Mouse (Mus musculus): ENCODE measurements around the gene Cpne4.
A peak's percentile ranks its signal among the peaks of the same experiment; 100 is the strongest.

The Cpne4 gene

GRCm38 (mm10) chr9:104546986-104547385 is at the start of gene Cpne4:
Cpne4 (plus strand) TSS chr9:104547286.
- no peak for DNase-seq (ENCODE audit: low spot score in 2 of 2)

DNA sequence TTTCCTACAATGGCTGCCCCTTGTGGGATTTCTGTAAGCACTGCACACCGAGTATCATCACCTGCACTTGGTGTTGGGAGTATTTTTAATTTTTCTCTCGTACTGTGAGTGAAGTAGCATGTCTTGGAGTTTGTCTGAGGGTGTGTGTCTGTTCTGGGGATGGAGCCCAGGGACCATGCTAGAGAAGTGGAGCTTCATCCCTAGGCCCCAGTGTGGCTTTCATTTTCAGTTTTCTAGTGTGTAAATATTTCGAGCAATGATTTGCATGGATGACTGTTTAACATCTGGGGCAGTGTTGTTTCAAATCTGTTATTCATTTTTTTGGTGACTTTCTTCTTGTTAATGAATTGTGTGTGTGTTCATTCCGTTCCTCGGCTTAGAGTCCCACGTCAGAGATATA is 31.9 kb upstream of the Cpne4 start:
- no peak for DNase-seq (ENCODE audit: low spot score in 2 of 2)

DNA sequence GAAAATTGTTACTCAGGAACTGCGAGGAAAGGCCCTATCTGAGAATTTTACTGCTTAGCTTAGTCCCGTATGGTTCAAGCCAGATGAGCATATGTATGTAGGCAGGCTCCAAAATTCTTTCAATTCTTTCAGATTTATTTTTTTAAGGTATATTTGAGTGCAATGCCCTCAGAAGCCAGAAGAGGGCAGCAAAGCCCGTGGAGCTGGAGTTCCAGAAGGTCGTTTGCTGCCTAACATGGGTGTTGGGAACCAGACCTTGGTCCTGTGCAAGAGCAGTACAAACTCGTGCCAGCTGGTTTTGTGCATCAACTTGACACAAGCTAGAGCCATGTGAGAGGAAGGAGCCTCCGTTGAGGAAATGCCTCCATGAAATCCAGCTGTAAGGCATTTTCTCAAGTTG is 11.6 kb upstream of the Cpne4 start:
- DNase-seq (ENCODE audit: low spot score in 2 of 2) = peak in 1 of 2 experiments; percentile 1

DNA sequence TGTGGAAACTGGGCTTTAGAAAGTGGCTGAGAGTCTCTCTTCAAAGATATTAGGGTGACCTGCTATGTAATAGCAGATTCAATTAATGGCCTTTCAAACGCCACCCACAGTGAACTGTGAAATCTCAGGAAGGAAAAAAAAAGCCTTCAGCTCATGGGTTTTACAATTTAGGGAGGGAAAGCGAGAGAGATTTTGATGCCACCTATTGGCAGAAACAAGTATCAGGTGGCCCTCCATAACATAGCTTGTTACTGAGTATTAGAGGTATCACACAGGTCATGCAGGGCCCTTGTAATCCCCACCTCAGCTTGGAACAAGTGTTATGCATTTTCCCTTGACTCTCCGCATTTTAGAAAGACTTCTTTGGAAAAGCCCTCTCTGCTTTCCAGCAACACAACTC is 18.7 kb downstream of the Cpne4 start:
- DNase-seq (ENCODE audit: low spot score in 2 of 2) = no peak

- DNase-seq (ENCODE audit: low spot score in 2 of 2) = no peak
Measured at GRCm38 (mm10) chr9:104566468-104566867, 19.4 kb downstream of the Cpne4 start.

DNA sequence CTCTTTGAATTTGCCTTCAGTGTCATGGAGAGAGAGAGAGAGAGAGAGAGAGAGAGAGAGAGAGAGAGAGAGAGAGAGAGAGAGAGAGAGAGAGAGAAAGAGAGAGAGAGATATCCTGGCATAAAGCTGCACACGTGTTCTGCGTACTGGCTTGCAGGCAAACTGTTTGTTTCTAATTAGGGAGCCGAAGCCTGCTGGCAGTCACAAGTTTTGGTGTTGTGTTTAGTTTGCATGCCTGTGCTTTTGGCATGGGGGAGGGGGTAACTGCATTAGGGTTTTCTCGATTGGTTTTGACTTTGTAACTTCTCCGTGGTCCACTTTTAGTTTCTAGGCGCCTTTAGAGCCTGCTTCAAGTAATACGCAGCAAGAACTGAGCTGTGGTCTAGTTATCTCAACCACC is 20.0 kb downstream of the Cpne4 start:
- no peak for DNase-seq (ENCODE audit: low spot score in 2 of 2)

DNA sequence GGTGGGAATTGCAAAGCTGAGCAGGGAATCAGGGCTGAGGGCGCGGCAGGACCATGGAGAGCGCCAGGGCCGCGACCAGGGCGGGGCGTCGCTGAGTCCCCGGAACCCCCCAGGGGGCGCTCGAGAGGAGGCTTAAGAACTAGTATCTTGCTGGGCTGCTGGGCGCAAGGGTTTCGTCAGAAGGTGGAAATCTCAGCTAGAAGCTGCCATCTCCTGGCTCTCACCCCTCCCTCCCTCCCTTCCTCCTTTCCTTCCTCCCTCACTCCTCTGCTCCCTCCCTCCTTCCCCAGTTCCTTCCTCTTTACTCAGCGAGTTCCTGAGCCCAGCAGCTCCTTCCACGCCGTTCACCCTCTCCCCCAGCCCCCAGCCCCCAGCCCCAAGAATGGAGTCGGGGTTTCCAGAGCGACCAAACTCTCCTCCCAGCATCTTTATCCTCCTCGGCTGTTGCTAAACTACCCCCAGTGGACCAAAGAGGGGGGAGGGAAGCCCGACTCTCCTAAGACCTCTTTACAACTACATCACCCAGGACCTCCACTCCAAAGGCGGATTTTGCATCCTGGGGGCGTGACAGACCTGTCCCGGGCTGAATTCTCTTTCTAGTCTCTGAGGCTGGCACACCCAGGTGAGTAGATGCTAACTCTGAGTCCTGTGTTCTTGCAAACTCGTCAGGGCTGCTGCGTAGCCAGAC is 22.5 kb downstream of the Cpne4 start:
- peak; percentile 64 to 79 for DNase-seq (ENCODE audit: low spot score in 2 of 2)

DNA sequence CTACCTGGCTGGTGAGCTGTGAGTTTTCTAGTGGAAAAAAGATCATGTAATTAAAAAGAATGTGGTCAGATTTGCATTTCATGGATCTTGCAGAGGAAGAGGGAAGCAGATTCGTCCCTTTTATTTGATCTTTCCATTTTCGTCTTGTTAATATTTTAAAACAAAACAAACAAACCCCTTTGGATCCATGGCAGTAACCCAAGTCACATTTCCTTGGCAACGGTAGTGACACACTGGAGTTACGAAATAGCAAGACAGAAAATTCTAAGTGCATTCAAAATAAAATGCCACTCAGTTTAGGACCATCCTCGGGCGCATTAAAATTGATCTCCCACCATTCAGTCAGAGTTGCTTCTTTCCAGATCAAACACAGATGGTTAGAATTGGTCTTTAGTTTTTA is 25.8 kb downstream of the Cpne4 start:
- no peak for DNase-seq (ENCODE audit: low spot score in 2 of 2)

DNA sequence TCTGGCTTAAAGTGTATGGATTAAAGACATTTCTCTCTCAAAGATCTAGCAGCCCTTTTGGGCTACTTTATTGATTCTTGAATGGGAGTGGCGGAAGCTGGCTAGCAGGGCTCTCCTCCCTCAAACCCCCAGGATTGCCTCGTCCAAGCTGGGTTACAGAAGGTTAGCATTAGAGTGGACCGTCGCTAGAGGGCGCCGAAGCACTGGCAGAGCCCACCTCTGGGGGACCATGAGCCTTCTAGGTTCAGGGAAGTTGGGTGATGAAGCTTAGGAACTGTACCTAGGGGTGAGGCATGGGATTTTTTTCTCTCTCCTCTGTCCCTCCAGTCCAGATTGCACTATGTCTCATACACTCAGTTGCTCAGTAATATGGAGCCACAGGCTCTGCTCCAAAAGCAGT is 27.4 kb downstream of the Cpne4 start:
- peak; percentile 56 to 80 for DNase-seq (ENCODE audit: low spot score in 2 of 2)

DNA sequence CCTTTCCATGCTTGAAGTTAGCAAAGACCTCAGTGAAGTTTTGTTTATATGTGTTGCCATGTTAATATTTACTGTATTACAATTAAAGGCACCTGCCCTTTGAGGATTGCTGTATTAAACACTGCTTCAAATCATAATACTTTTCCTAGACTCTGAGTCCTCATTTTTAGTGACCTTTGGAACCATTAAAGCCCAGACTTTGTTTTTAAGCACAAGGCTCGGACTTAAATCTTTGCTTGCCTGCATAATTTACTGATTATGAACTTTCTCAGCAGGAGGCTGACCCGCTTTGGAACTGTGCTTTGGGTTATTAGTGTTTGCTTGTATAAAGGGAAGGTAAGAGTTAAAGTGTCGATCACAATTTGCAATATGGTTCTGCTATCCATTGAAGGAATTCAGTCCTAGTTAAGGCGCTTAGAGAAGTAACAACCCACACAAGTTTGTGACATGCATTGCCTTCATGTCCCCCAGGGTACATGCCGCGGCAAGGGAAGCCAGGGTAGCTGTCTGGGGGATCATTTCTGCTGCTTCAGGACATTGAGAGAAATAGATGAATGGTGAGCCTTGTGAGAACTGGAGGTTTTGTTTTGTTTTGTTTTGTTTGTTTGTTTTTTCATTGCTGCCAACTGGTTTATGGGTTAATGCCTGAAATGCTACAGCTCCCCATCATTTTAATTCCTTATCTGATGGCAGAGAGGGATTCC is 35.0 kb downstream of the Cpne4 start:
- no peak for DNase-seq (ENCODE audit: low spot score in 2 of 2)

GRCm38 (mm10) chr9:104582675-104583074 is 35.6 kb downstream of the Cpne4 start:
- no peak for DNase-seq (ENCODE audit: low spot score in 2 of 2)

GRCm38 (mm10) chr9:104594550-104594949 is 47.5 kb downstream of the Cpne4 start:
- DNase-seq (ENCODE audit: low spot score in 2 of 2) = peak in 1 of 2 experiments; percentile 45

DNA sequence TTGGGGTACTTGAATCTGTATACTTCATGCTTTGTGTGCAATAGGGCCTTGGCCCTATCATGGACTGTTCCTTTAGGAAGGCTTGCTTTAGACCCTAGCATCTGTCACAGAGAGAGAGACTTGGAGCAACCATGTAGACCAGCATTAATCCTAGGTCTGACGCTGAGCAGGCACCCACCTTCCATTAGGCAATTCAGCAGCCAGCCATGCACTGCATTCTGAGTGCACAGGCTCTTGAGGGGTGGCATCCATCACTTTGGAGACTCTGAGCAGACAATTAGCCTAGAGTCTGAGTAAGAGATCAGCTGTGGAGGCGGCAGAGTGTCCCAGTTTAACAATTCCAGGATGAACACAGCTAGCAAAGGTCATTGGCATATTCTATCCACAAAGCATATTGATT is 47.9 kb downstream of the Cpne4 start:
- DNase-seq (ENCODE audit: low spot score in 2 of 2) = no peak

DNA sequence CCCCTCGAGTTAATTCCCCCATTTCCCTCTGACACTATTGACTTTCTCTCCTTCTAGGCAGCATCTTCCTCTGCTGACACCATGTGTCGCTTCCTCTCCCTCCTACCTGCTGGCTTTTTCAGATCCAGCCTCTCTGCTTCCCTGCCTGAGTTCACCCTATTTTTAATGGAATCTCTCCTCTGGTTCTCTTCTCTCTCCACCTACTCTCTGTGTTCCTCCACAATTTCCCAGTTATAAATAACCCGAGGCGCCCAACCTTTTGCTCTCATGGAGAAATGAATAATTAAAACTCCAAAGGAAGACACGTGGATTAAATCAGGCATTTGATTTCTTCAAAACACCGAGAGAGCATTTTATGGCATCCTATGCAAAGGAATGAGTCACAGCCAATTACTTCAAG is 65.4 kb downstream of the Cpne4 start:
- DNase-seq (ENCODE audit: low spot score in 2 of 2) = no peak

DNA sequence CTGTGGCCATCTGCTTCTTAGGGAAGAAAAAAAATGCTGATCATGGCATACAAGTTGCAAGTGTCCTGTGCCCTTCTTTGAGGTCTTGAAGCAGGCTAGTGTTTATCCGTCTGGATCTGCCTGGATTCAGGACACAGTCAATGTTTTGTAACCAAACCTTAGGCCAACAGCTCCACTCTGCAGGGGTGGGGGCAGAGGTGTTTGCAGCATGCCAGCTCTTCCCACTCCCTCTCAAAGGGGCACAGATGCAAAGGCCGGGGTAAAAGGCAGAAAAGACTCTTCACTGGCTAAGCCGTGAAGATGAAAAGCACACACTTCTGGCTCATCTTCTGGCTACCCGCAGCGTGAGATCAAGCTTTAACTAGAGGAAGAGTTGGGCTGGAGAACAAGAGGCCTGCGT is 69.6 kb downstream of the Cpne4 start:
- no peak for DNase-seq (ENCODE audit: low spot score in 2 of 2)

DNA sequence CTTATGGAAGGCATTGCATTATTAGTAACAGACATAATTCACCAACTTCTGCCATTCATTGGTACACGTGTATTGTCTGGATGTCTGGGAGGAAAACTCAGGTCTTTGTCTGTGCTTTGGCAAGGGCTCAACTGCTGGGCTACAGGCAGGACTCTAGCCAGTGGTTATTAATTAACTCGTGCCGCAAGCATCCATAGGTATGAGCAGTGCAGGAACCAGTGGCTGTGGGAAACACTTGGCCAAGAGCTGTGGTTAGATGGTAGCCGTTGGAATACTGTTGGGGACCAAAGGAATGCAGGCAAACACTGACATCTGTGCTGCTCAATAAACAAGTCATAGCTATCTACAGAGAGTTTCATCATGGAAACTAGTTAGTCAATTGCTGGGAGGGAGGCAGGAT is 76.5 kb downstream of the Cpne4 start:
- DNase-seq (ENCODE audit: low spot score in 2 of 2) = no peak

DNA sequence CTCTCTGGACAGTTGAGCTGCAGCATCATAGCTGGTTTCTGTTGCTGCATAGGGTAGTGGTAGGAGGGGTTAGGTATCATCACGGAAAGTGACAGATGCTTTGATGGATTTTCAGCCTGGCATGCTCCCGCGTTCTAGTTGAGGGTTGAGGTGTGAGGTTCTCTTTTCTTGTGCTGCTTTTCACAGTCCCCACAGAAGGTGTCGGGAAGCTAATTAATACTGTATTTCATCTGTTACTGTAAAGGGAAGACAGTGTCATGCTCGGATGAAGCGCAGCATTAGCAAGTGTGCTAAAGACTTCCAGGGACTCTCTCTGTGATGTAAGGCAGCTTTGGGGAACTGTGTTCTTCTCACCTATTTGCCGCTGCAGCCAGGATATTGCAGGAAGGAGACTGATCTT is 80.7 kb downstream of the Cpne4 start:
- DNase-seq (ENCODE audit: low spot score in 2 of 2) = no peak

GRCm38 (mm10) chr9:104629282-104629681 is 82.2 kb downstream of the Cpne4 start:
- DNase-seq (ENCODE audit: low spot score in 2 of 2) = no peak

DNA sequence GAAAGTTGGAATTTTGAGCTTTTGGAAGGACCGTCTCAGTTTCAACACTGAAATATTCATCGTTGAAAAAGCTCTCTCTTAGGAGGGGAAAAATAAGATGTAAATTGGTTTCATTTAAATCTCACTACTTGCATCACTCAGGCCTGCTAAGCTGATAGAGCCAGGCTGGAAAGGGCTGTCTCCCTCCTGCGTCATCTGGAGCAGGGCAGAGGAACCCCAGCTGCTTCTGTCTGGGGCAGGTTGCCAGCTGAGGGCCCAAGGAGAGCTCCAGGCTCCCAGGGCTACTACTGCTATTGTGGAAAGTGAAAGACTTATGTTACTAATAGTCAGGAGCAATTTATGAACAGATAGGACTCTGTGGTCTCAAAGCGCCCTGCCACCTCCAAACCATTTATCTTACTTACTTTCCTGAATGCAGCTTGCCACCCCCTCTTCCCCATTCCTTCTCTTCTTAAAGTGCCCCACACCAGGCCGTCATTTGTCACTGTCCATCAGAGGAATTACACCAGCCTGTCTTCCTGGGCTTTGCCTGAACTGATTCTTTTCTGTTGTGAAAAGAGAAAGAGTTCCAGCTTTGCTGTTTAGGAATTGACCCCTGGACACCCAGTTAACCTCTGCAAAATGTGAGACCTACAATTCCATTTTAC is 99.4 kb downstream of the Cpne4 start:
- peak in 1 of 2 experiments; percentile 4 for DNase-seq (ENCODE audit: low spot score in 2 of 2)

GRCm38 (mm10) chr9:104652691-104653261 is 105.7 kb downstream of the Cpne4 start:
- no peak for DNase-seq (ENCODE audit: low spot score in 2 of 2)

GRCm38 (mm10) chr9:104659758-104660157 is 112.7 kb downstream of the Cpne4 start:
- no peak for DNase-seq (ENCODE audit: low spot score in 2 of 2)

DNA sequence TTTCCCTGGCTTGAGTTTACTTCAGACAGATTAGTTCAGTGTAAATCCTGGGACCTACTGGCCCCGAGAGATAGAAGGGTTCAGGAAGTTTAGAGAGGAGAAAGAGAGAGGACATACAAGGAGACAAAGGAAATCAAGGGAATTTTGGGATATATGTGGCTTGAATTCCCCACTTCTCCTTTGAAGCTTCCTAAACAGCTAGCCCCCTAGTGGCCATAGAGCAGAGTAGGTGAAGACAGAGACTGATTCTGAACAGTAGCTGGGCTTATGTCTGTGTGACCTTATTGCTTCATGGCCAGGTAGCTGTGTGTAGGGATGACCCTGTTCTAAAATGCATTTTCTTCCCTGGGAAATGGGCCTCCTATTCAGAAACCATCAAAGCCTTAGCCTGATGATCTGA is 129.6 kb downstream of the Cpne4 start:
- DNase-seq (ENCODE audit: low spot score in 2 of 2) = no peak

DNA sequence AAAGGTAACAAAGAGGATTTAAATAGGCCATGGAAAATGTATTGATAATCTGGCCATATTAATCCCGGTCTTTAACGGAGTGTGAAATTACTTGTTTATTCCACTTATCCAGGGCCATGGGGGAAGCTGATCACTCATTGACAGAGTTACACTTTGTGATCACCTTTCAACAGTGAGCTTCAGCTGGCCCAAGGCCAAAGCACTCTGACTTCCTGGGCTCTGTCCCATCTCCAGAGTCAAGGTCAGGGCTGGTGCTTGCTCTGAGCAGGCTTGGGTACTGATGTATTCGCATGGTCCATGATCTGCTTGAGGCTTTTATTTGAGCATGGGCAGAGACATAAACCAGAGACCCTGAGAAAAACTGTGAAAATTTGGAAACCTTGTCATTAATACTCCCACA is 131.5 kb downstream of the Cpne4 start:
- no peak for DNase-seq (ENCODE audit: low spot score in 2 of 2)
